Mouse (Mus musculus) retina, postnatal 1 day (tissue): Measurements from ENCODE around the gene Apeh.

Experiments
- DNase-seq: peaks from one replicate; pipeline ENCODE4 v3.0.0-alpha.2; 2012

Apeh gene

DNA sequence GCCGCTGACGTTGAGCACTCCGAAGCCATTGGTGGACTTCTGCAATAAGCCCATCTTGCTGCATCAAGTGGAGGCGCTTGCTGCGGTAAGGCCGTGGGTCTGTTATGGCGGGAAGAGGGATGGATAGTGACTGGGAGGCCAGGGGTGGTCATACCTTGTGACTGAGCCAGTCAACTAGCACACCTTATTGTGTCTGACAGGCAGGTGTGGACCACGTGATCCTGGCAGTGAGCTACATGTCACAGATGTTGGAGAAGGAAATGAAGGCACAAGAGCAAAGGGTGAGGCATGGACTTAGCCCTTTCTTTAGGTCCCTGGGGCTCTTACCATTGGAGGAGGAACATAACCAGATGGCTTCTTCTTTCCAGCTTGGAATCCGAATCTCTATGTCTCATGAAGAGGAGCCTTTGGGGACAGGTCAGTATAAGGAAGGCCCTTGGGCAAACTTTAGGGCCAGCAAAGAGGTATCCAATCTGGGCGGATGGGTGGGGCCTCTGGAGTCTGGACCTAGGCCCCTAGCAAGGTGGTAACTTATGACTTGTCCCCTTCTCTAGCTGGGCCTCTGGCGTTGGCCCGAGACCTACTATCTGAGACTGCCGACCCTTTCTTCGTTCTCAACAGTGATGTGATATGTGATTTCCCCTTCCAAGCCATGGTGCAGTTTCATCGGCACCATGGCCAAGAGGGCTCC, 44.7 kb downstream of the Apeh start:
- DNase-seq = no peak

GRCm38 (mm10) chr9:108049016-108049455, 45.4 kb downstream of the Apeh start, which contains the start of gene Gmppb:
Gmppb (plus strand) TSS chr9:108049242.
- DNase-seq = peak; percentile 96

DNA sequence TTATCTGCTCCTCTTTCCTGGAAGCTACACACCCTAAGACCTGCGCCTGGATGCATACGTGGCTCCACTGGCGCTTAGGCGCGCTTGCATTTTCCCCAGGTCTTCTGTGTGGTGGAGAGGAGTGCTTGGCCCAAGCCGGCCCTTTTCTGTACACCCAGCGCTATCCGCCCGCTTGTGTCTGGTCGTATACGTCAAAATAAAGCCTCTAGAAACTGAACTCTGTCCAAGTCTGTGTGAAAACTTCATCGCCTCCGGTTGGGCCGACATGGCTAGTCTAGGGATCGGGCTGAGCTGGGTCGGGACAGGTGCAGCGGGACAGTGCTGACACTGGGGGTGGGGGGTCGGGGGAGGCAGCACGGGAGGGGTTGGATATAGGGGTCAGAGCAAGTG, 45.8 kb downstream of the Apeh start:
- no peak for DNase-seq

DNA sequence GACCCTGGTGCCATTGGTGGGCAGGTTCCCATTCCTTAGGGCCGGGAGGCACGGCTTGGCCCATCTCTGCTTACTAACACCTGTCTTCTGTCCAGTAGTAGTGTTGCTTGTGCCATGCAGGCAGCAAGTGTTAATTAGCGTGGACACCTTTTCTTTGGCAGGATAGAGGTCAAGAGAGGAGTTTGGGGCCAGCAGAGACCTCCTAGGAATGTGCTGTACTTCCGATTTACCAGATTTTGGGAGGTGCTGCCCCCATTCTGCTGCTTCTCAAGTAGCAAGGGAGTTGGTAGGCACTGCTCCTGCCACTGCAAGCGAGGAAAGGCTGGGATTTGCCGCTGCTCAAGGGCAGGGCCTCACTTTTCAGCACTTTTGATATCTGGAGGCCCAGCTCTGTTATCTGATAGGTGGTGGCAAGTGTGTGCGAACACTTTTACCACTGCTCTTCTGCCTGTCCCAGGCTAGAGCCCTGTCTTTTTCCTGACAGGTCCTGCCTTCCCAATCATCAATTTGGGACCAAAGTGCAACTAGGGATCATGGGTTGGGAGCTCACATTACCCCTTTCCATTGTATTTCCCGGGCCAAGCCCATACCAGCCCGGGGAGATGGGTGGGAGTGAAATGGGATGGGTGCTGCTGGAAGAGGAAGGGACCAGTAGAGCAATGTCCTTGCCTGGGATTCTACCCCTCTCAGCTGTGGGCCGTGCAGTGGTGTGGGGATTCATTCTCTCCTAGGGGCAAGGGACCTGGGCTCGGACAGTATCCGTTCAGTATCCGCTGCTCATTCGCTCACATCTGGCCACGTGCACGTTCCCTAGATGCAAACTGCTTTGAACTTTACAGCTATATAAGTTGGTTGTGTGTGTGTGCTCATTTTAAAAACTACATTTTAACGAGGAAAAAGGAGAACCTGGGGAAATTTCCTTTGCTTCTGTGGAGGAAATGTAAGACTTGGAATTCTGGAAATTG, 46.5 kb downstream of the Apeh start:
- no peak for DNase-seq

GRCm38 (mm10) chr9:108046582-108046981, 47.8 kb downstream of the Apeh start:
- DNase-seq = no peak

DNA sequence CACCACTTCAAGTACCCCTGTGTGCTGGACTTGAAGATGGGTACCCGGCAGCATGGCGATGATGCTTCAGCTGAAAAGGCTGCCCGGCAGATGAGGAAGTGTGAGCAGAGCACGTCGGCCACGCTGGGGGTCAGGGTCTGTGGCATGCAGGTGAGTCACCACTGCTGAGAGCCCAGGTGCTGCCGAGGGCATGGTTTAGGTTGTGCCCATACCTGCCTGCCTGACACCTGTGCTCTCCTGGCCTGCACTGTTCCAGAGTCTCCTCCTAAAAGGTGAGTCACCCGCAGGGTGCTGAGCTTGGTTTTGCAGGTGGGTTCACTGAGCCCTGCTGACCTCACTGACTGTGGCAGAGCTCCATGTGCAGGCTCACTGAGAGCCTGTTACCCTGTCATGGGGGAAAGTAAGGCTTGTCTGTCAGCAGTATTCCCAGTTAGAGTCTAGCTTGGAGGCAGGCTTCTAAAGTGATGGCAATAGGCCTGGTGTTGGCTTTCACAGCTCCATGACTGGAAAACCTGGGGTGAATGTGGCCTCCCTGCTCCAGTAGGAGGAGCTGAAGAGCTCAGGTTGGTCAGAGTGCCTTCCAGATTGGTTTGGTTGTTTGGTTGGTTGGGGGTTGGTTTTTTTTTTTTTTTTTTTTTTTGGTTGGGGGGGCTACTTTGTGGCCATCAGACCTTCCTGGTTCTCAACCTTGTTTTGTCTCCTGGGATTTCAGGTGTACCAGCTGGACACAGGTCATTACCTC, 49.5 kb downstream of the Apeh start:
- no peak for DNase-seq
